Mouse (Mus musculus) left cerebral cortex, postnatal 14 days (tissue): ENCODE data around the gene Plppr2. TPM values are rescaled to one million over a fixed set of nuclear protein-coding genes. Genes with fewer than 3 reads are reported as not detected.

Source experiments
- DNase-seq, 2 experiments: peaks; one replicate each; pipeline ENCODE4 v3.0.0; 2021 to 2022; ENCODE audit warnings: low spot score in 2 of 2, mixed read lengths in 1 of 2
- intact Hi-C: fragments of 180-260 bp; cut with DNase I; formaldehyde crosslinking; loops from one replicate; pipeline ENCODE4 v1.15.1; 2025
- total RNA-seq, 2 experiments: library from RNA; stranded (reverse); gene quantifications; 2 replicates each; pipeline ENCODE4 v1.2.3; 2021

The Plppr2 gene
- total RNA-seq, 2 experiments from 2014 or later, result 262 to 263 TPM

- no peak for DNase-seq
- intact Hi-C loops, result loop anchor here (10.0 kb wide), 1 partner anchor 156 kb away; no protein-coding TSS in a partner anchor
Observed at GRCm38 (mm10) chr9:21988421-21989101, 51.7 kb downstream of the Plppr2 start.

GRCm38 (mm10) chr9:21989230-21990110 is 52.6 kb downstream of the Plppr2 start, which contains the start of gene Rgl3:
Gene Rgl3 (minus strand): TSS chr9:21989446.
- intact Hi-C loops, result loop anchor here (10.0 kb wide), 1 partner anchor 155 kb away; no protein-coding TSS in a partner anchor

GRCm38 (mm10) chr9:21992227-21992626 is 55.4 kb downstream of the Plppr2 start:
- intact Hi-C loops, result no loop called here
- no peak for DNase-seq

More at GRCm38 (mm10) chr9:21989230-21990110, 52.6 kb downstream of the Plppr2 start, which contains the start of gene Rgl3:
- DNase-seq, result no peak

- intact Hi-C loops, result no loop called here
- DNase-seq, result no peak
Observed at GRCm38 (mm10) chr9:21996178-21996867, 59.5 kb downstream of the Plppr2 start.

Other genes with a start within 250 kb of the Plppr2 start
- 10 to 100 TPM; 13.5 to 16.7 TPM for gene Ldlr, start 213.6 kb upstream of the Plppr2 start, total RNA-seq
- 1 to 10 TPM; 2.6 to 2.7 TPM for gene Spc24, start 176.7 kb upstream of the Plppr2 start, total RNA-seq
- gene Kank2, start 138.3 kb upstream of the Plppr2 start, total RNA-seq, result 1 to 10 TPM; 7.4 to 7.6 TPM
- gene Angptl8, start 101.5 kb upstream of the Plppr2 start, total RNA-seq, result not detected
- gene Dock6, start 84.4 kb upstream of the Plppr2 start, total RNA-seq, result 10 to 100 TPM; 18.5 to 22.6 TPM
- 10 to 100 TPM; 17.5 to 24.8 TPM for gene Rab3d, start 18.8 kb upstream of the Plppr2 start, total RNA-seq
- 10 to 100 TPM; 12.5 to 14.7 TPM for gene Ccdc159, start 9.6 kb upstream of the Plppr2 start, total RNA-seq
- 10 to 100 TPM; 28.0 to 33.5 TPM for gene Tmem205, start 9.5 kb upstream of the Plppr2 start, total RNA-seq
- gene Swsap1, start 18.7 kb downstream of the Plppr2 start, total RNA-seq, result 10 to 100 TPM; 14.4 to 15.0 TPM
- 1 to 10 TPM; 1.4 to 3.4 TPM for gene Epor, start 26.5 kb downstream of the Plppr2 start, total RNA-seq
- 1 to 10 TPM; 1.7 to 2.4 TPM for gene Rgl3, start 52.4 kb downstream of the Plppr2 start, total RNA-seq
- 1 to 10 TPM; 7.3 to 7.7 TPM for gene Ccdc151, start 65.6 kb downstream of the Plppr2 start, total RNA-seq
- gene Prkcsh, start 65.8 kb downstream of the Plppr2 start, total RNA-seq, result 100 to 1,000 TPM in 1 of 2 experiments, 10 to 100 TPM in 1; 98.9 to 102 TPM
- gene Elavl3, start 115.0 kb downstream of the Plppr2 start, total RNA-seq, result 100 to 1,000 TPM; 155 to 168 TPM
- 1 to 10 TPM; 1.4 to 3.7 TPM for gene Gm49318, start 134.2 kb downstream of the Plppr2 start, total RNA-seq
- 10 to 100 TPM; 19.0 to 21.6 TPM for gene Zfp653, start 134.3 kb downstream of the Plppr2 start, total RNA-seq
- gene Ecsit, start 148.4 kb downstream of the Plppr2 start, total RNA-seq, result 10 to 100 TPM; 41.5 to 43.2 TPM
- under 1 TPM; 0.88 to 0.93 TPM for gene Cnn1, start 162.2 kb downstream of the Plppr2 start, total RNA-seq
- gene Elof1, start 180.1 kb downstream of the Plppr2 start, total RNA-seq, result 10 to 100 TPM; 62.0 to 64.2 TPM
- under 1 TPM; 0.40 to 0.53 TPM for gene Acp5, start 198.7 kb downstream of the Plppr2 start, total RNA-seq
- gene Pigyl, start 219.8 kb downstream of the Plppr2 start, total RNA-seq, result 10 to 100 TPM; 33.1 to 51.9 TPM